Mouse (Mus musculus) spleen, adult 2 months (tissue): ENCODE results near the gene Slc47a2.

ENCODE experiments used
- CTCF ChIP-seq: fragments of 200-500 bp; IDR thresholded peaks from 2 replicates; pipeline ENCODE4 v1.5.1; 2011; ENCODE audit warnings: mild to moderate bottlenecking, inconsistent platforms; ENCODE audit not compliant: insufficient read depth, insufficient read length, insufficient replicate concordance; ENCODE audit errors: extremely low read depth
- POLR2A ChIP-seq: fragments of 200-500 bp; IDR thresholded peaks from 2 replicates; pipeline ENCODE4 v1.6.1; 2011; ENCODE audit warnings: low read depth, low read length, inconsistent platforms

DNA sequence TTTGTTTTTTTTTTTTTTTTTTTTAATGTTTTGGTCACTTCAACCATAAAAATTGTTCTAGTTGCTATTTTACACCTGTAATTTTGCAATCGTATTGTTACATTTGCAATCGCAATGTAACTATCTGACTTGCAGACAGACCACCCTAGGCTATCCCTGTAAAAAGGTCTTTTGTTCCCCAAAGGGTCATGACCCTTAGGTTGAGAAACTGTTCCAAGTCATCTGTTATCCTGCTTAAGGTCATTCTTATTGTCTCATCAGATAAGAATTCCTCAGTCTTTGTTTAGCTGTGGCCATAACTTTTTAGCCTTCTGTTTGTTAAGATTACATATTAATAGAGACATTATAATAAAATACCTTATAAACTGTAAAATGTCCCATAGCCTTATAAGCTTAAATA, 49.4 kb downstream of the Slc47a2 start:
- TF ChIP-seq CTCF (no peak), POLR2A (no peak)
